Mouse (Mus musculus): ENCODE results near the gene Rcor1. TPM values are rescaled to one million over a fixed set of nuclear protein-coding genes. Genes with fewer than 3 reads are reported as not detected.

The Rcor1 gene
- polyA plus RNA-seq, 1 experiment from 2014 or later = 13.1 TPM

- 89% methylated on average over 6 of the region's 6 CpGs for WGBS
- Histone ChIP-seq H3K27me3 (peaks cover 14% of the 10 kb centered on the region), H3K27ac (no peak overlapping the region), H3K9me3 (no peaks in the 10 kb centered on the region), H3K4me2 (no peak overlapping the region), H3K9ac (replicated peaks) (no peak overlapping the region), H3K4me1 (replicated peaks) (peaks cover 24% of the 10 kb centered on the region), H3K36me3 (no peaks in the 10 kb centered on the region), H3K4me3 (replicated peaks) (no peak overlapping the region)
- ATAC-seq (ENCODE audit: insufficient number of reproducible peaks, insufficient read depth, low FRiP score, low TSS enrichment, low read depth) = no peak
These were observed 113.4 kb downstream of the Rcor1 start for GRCm38 (mm10) chr12:111152579-111152978.

- ATAC-seq (ENCODE audit: insufficient number of reproducible peaks, insufficient read depth, low FRiP score, low TSS enrichment, low read depth) = no peak
- H3K27me3 ChIP-seq = peaks cover 16% of the 10 kb centered on the region
- no peaks in the 10 kb centered on the region for H3K9me3 ChIP-seq
- 72% methylated on average over 7 of the region's 7 CpGs for WGBS
- no peaks in the 10 kb centered on the region for H3K36me3 ChIP-seq
- H3K4me3 ChIP-seq (replicated peaks) = no peak overlapping the region
- peaks cover 24% of the 10 kb centered on the region for H3K4me1 ChIP-seq (replicated peaks)
- no peak overlapping the region for H3K4me2 ChIP-seq
- H3K27ac ChIP-seq = peak overlapping the region; percentile 45; the same call in 1 of the 2 replicates
- no peak overlapping the region for H3K9ac ChIP-seq (replicated peaks)
These were observed 114.0 kb downstream of the Rcor1 start for GRCm38 (mm10) chr12:111152981-111153710.

- H3K4me1 ChIP-seq (replicated peaks) = peaks cover 24% of the 10 kb centered on the region
- H3K4me2 ChIP-seq = no peak overlapping the region
- no peak overlapping the region for H3K27ac ChIP-seq
- no peak overlapping the region for H3K4me3 ChIP-seq (replicated peaks)
- H3K27me3 ChIP-seq = peaks cover 10% of the 10 kb centered on the region
- no peaks in the 10 kb centered on the region for H3K36me3 ChIP-seq
- no peak overlapping the region for H3K9ac ChIP-seq (replicated peaks)
- peak; percentile 67; the same call in 1 of the 2 replicates for ATAC-seq (ENCODE audit: insufficient number of reproducible peaks, insufficient read depth, low FRiP score, low TSS enrichment, low read depth)
- no peaks in the 10 kb centered on the region for H3K9me3 ChIP-seq
- WGBS = 28% methylated on average over 5 of the region's 5 CpGs
These were observed 114.8 kb downstream of the Rcor1 start for GRCm38 (mm10) chr12:111153946-111154345.

- 84% methylated on average over 6 of the region's 6 CpGs for WGBS
- Histone ChIP-seq H3K27me3 (0 out of 2 replicates have a peak, but pooled peaks cover 3% of the 10 kb centered on the region), H3K4me2 (no peak overlapping the region), H3K4me1 (replicated peaks) (peaks cover 25% of the 10 kb centered on the region), H3K4me3 (replicated peaks) (no peak overlapping the region), H3K9me3 (no peaks in the 10 kb centered on the region), H3K36me3 (no peaks in the 10 kb centered on the region), H3K27ac (no peak overlapping the region), H3K9ac (replicated peaks) (no peak overlapping the region)
- no peak for ATAC-seq (ENCODE audit: insufficient number of reproducible peaks, insufficient read depth, low FRiP score, low TSS enrichment, low read depth)
These were observed 115.5 kb downstream of the Rcor1 start for GRCm38 (mm10) chr12:111154641-111155040.

GRCm38 (mm10) chr12:111155756-111156155 is 116.6 kb downstream of the Rcor1 start:
- H3K4me2 ChIP-seq = no peak overlapping the region
- H3K9me3 ChIP-seq = no peaks in the 10 kb centered on the region
- H3K27ac ChIP-seq = no peak overlapping the region
- ATAC-seq (ENCODE audit: insufficient number of reproducible peaks, insufficient read depth, low FRiP score, low TSS enrichment, low read depth) = no peak
- H3K36me3 ChIP-seq = no peaks in the 10 kb centered on the region
- 86% methylated on average over 1 of the region's 1 CpGs for WGBS
- 0 out of 2 replicates have a peak, but pooled peaks cover 2% of the 10 kb centered on the region for H3K27me3 ChIP-seq
- H3K9ac ChIP-seq (replicated peaks) = no peak overlapping the region
- peaks cover 25% of the 10 kb centered on the region for H3K4me1 ChIP-seq (replicated peaks)
- H3K4me3 ChIP-seq (replicated peaks) = no peak overlapping the region

GRCm38 (mm10) chr12:111159659-111160428 is 120.7 kb downstream of the Rcor1 start:
- ATAC-seq (ENCODE audit: insufficient number of reproducible peaks, insufficient read depth, low FRiP score, low TSS enrichment, low read depth) = no peak
- WGBS = 63% methylated on average over 12 of the region's 12 CpGs
- H3K36me3 ChIP-seq = no peaks in the 10 kb centered on the region
- peaks cover 15% of the 10 kb centered on the region for H3K4me1 ChIP-seq (replicated peaks)
- H3K9ac ChIP-seq (replicated peaks) = no peak overlapping the region
- H3K4me3 ChIP-seq (replicated peaks) = no peak overlapping the region
- H3K27ac ChIP-seq = no peak overlapping the region
- H3K27me3 ChIP-seq = 0 out of 2 replicates have a peak, but pooled peaks cover 2% of the 10 kb centered on the region
- no peaks in the 10 kb centered on the region for H3K9me3 ChIP-seq
- no peak overlapping the region for H3K4me2 ChIP-seq

GRCm38 (mm10) chr12:111160871-111161270 is 121.7 kb downstream of the Rcor1 start:
- H3K36me3 ChIP-seq = no peaks in the 10 kb centered on the region
- ATAC-seq (ENCODE audit: insufficient number of reproducible peaks, insufficient read depth, low FRiP score, low TSS enrichment, low read depth) = no peak
- 0 out of 2 replicates have a peak, but pooled peaks cover 2% of the 10 kb centered on the region for H3K27me3 ChIP-seq
- H3K4me3 ChIP-seq (replicated peaks) = no peak overlapping the region
- H3K4me2 ChIP-seq = no peak overlapping the region
- H3K4me1 ChIP-seq (replicated peaks) = peaks cover 16% of the 10 kb centered on the region
- H3K9me3 ChIP-seq = no peaks in the 10 kb centered on the region
- H3K27ac ChIP-seq = no peak overlapping the region
- 85% methylated on average over 10 of the region's 10 CpGs for WGBS
- no peak overlapping the region for H3K9ac ChIP-seq (replicated peaks)

GRCm38 (mm10) chr12:111161943-111162311 is 122.8 kb downstream of the Rcor1 start:
- Histone ChIP-seq H3K36me3 (no peaks in the 10 kb centered on the region), H3K4me1 (replicated peaks) (peaks cover 16% of the 10 kb centered on the region), H3K9ac (replicated peaks) (no peak overlapping the region), H3K4me3 (replicated peaks) (no peak overlapping the region), H3K27me3 (0 out of 2 replicates have a peak, but pooled peaks cover 2% of the 10 kb centered on the region), H3K27ac (no peak overlapping the region), H3K9me3 (no peaks in the 10 kb centered on the region), H3K4me2 (peak overlapping the region; percentile 38)
- no peak for ATAC-seq (ENCODE audit: insufficient number of reproducible peaks, insufficient read depth, low FRiP score, low TSS enrichment, low read depth)
- 42% methylated on average over 7 of the region's 7 CpGs for WGBS

GRCm38 (mm10) chr12:111162312-111163061 is 123.3 kb downstream of the Rcor1 start:
- no peak for ATAC-seq (ENCODE audit: insufficient number of reproducible peaks, insufficient read depth, low FRiP score, low TSS enrichment, low read depth)
- H3K36me3 ChIP-seq = no peaks in the 10 kb centered on the region
- H3K27me3 ChIP-seq = 0 out of 2 replicates have a peak, but pooled peaks cover 2% of the 10 kb centered on the region
- H3K4me1 ChIP-seq (replicated peaks) = peaks cover 20% of the 10 kb centered on the region
- peak overlapping the region; percentile 6 for H3K4me3 ChIP-seq (replicated peaks)
- H3K9ac ChIP-seq (replicated peaks) = no peak overlapping the region
- peak overlapping the region; percentile 38 for H3K4me2 ChIP-seq
- no peaks in the 10 kb centered on the region for H3K9me3 ChIP-seq
- 17% methylated on average over 16 of the region's 16 CpGs for WGBS
- H3K27ac ChIP-seq = no peak overlapping the region

GRCm38 (mm10) chr12:111164310-111164751 is 125.2 kb downstream of the Rcor1 start:
- Histone ChIP-seq H3K36me3 (no peaks in the 10 kb centered on the region), H3K4me1 (replicated peaks) (peaks cover 29% of the 10 kb centered on the region), H3K27ac (peak overlapping the region; percentile 78), H3K4me3 (replicated peaks) (peak overlapping the region; percentile 32), H3K9me3 (no peaks in the 10 kb centered on the region), H3K27me3 (no peaks in the 10 kb centered on the region), H3K4me2 (peak overlapping the region; percentile 61), H3K9ac (replicated peaks) (peak overlapping the region; percentile 57; the same call in 1 of the 2 replicates)
- WGBS = 7% methylated on average over 13 of the region's 13 CpGs
- ATAC-seq (ENCODE audit: insufficient number of reproducible peaks, insufficient read depth, low FRiP score, low TSS enrichment, low read depth) = peak; percentile 85; the same call in 1 of the 2 replicates
